Mouse (Mus musculus): ENCODE data around the gene Syncrip. TPM values are rescaled to one million over a fixed set of nuclear protein-coding genes. Genes with fewer than 3 reads are reported as not detected.

Syncrip gene
- total and polyA plus RNA-seq, 3 experiments, result 125 to 162 (median 153) TPM

Other genes starting within 250 kb of the Syncrip start
- 0.03 and 0.12 TPM in 2 replicates for gene Nt5e, start 155.4 kb downstream of the Syncrip start, total RNA-seq (2012; rRNA removed)
- under 1 TPM in 1 of 2 experiments, not detected in 1; 0.19 TPM for gene Nt5e, start 155.4 kb downstream of the Syncrip start, polyA plus RNA-seq (2012; ENCODE audit: insufficient read depth in 1 of 2, insufficient read length in 2 of 2, low read depth in 1 of 2, low replicate concordance in 2 of 2, missing spikeins in 1 of 2)
- 11.1 and 12.7 TPM in 2 replicates for gene Snx14, start 43.6 kb downstream of the Syncrip start, total RNA-seq (2012; rRNA removed)
- gene Snx14, start 43.6 kb downstream of the Syncrip start, polyA plus RNA-seq (2012; ENCODE audit: insufficient read depth in 1 of 2, insufficient read length in 2 of 2, low read depth in 1 of 2, low replicate concordance in 2 of 2, missing spikeins in 1 of 2), result 10 to 100 TPM; 16.9 to 83.1 TPM
- 0.46 TPM in 1 of 2 replicates, not detected in the other for gene Gm20537, start 26.0 kb downstream of the Syncrip start, total RNA-seq (2012; rRNA removed)
- gene Gm20537, start 26.0 kb downstream of the Syncrip start, polyA plus RNA-seq (2012; ENCODE audit: insufficient read depth in 1 of 2, insufficient read length in 2 of 2, low read depth in 1 of 2, low replicate concordance in 2 of 2, missing spikeins in 1 of 2), result 10 to 100 TPM in 1 of 2 experiments, not detected in 1; 18.2 TPM
- gene Zfp949, start 65.4 kb upstream of the Syncrip start, total RNA-seq (2012; rRNA removed), result 3.3 and 4.6 TPM in 2 replicates
- 1 to 10 TPM in 1 of 2 experiments, not detected in 1; 4.5 TPM for gene Zfp949, start 65.4 kb upstream of the Syncrip start, polyA plus RNA-seq (2012; ENCODE audit: insufficient read depth in 1 of 2, insufficient read length in 2 of 2, low read depth in 1 of 2, low replicate concordance in 2 of 2, missing spikeins in 1 of 2)
- gene Trim43a, start 98.3 kb upstream of the Syncrip start, total RNA-seq (2012; rRNA removed), result not detected in 2 replicates
- gene Trim43a, start 98.3 kb upstream of the Syncrip start, polyA plus RNA-seq (2012; ENCODE audit: insufficient read depth in 1 of 2, insufficient read length in 2 of 2, low read depth in 1 of 2, low replicate concordance in 2 of 2, missing spikeins in 1 of 2), result not detected
- gene Mthfsl, start 237.7 kb upstream of the Syncrip start, total RNA-seq (2012; rRNA removed), result 3.2 and 4.0 TPM in 2 replicates
- 1 to 10 TPM in 1 of 2 experiments, not detected in 1; 5.6 TPM for gene Mthfsl, start 237.7 kb upstream of the Syncrip start, polyA plus RNA-seq (2012; ENCODE audit: insufficient read depth in 1 of 2, insufficient read length in 2 of 2, low read depth in 1 of 2, low replicate concordance in 2 of 2, missing spikeins in 1 of 2)
- 0.19 and 0.59 TPM in 2 replicates for gene Bcl2a1d, start 249.3 kb upstream of the Syncrip start, total RNA-seq (2012; rRNA removed)
- gene Bcl2a1d, start 249.3 kb upstream of the Syncrip start, polyA plus RNA-seq (2012; ENCODE audit: insufficient read depth in 1 of 2, insufficient read length in 2 of 2, low read depth in 1 of 2, low replicate concordance in 2 of 2, missing spikeins in 1 of 2), result not detected

Measured in MEL (cell line).